Comparison of ENCODE assay signal across 12 mouse cellular contexts in the genomic region with DNA sequence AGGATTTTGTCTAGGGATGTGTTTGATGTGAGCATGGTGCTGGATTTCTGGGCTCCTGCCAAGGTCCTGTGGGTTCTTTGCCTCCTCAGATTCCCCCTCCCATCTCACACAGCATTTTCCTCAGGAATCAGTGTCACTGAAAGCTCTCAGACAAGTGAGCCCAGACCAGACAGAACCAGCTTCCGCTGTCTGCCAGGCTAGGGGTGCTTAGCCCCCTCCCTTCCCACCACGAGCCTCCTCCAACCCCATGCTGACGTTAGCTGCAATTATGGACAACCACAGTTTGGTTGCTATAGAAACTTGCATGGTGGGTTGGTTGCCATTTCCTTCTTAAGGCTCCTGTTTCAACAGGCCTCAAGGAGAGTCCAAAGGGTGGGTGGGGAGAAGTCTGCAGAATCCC. TPM values are rescaled to one million over a fixed set of nuclear protein-coding genes. Genes with fewer than 3 reads are reported as not detected.
DNase-seq lines count a peak whose midpoint lies in the region; ATAC-seq and TF ChIP-seq lines count a peak whose summit lies in the region.
"Had no signal": no experiment of that assay in that cellular context is flagged by ENCODE, and none has a peak within 500 bp of the region (broad histone marks: within the 10 kb centered on the region; RNA-seq: fewer than 3 reads in every experiment).

No protein-coding gene starts in this region.

- H3K27ac ChIP-seq in hindbrain, postnatal 0 days, result no peak overlapping the region

- no peaks in the 10 kb centered on the region for H3K4me1 ChIP-seq in hindbrain, postnatal 0 days (ENCODE audit: insufficient read depth, low read length)

- no peaks in the 10 kb centered on the region for H3K9me3 ChIP-seq in hindbrain, postnatal 0 days (ENCODE audit: low read length)

- H3K4me2 ChIP-seq in hindbrain, postnatal 0 days (ENCODE audit: low read depth, low read length), result no peak overlapping the region

- ATAC-seq in hindbrain, postnatal 0 days, result peak; percentile 92
- no peak for ATAC-seq in frontal cortex, adult (ENCODE audit: low TSS enrichment)

- H3K27me3 ChIP-seq in hindbrain, postnatal 0 days (ENCODE audit: insufficient read depth, low read length), result no peaks in the 10 kb centered on the region

- no peak overlapping the region for H3K9ac ChIP-seq in hindbrain, postnatal 0 days (replicated peaks; ENCODE audit: low read length)

- no peak overlapping the region for H3K4me3 ChIP-seq in hindbrain, postnatal 0 days (ENCODE audit: low read length)
- H3K4me3 ChIP-seq: erythroblast, embryonic 14.5 days had no signal

- WGBS in hindbrain, postnatal 0 days, result 13% methylated on average over 3 of the region's 3 CpGs

- H3K36me3 ChIP-seq in hindbrain, postnatal 0 days (ENCODE audit: insufficient read depth, low read length), result no peaks in the 10 kb centered on the region

- no peak for TF ChIP-seq CTCF in hindbrain, postnatal 0 days (IDR thresholded peaks at IDR 0.05; ENCODE audit: low read depth)

- DNase-seq in embryo, embryonic 10.5 days (ENCODE audit: low spot score), result peak; percentile 23
- DNase-seq in embryo, embryonic 10 days (ENCODE audit: low spot score), result no peak
- peak; percentile 8 for DNase-seq in ovary, postnatal 36 days (ENCODE audit: low spot score)
- no peak for DNase-seq in ovary, adult 18-20 months (ENCODE audit: low spot score)
- peak; percentile 66 for DNase-seq in hindbrain, postnatal 0 days (ENCODE audit: low spot score)
- DNase-seq in right cerebral cortex, postnatal 36 days (ENCODE audit: low spot score in 2 of 2), result peak; percentile 3 to 11
- no peak for DNase-seq in ovary, postnatal 10 days (ENCODE audit: low spot score)
- DNase-seq: kidney, adult 2 months; lung, postnatal 14 days; spleen, adult 18-20 months had no signal

RNA-seq across cellular contexts. Expression of a gene that starts 39.3 kb away (rescaled TPM):
- total RNA-seq in hindbrain, postnatal 0 days (2014; rRNA removed), result 193 and 214 TPM in 2 replicates
- 119 and 122 TPM in 2 replicates for polyA plus RNA-seq in hindbrain, postnatal 0 days (2015; fragmentation: Nextera tagmentation; extraction: Ambion mirVana)

Comparison
In these comparisons a context has a peak if more than half of its experiments do, and no peak if none do; other contexts are left out.
1. DNase-seq: peak in embryo, embryonic 10.5 days (single experiment), ovary, postnatal 36 days (single experiment), hindbrain, postnatal 0 days (single experiment) and right cerebral cortex, postnatal 36 days (2 of 2); none in embryo, embryonic 10 days (single experiment), ovary, adult 18-20 months (single experiment) and ovary, postnatal 10 days (single experiment).